Mouse (Mus musculus) neural tube, embryonic 11.5 days (tissue): ENCODE measurements around the gene Olfr943. TPM values are rescaled to one million over a fixed set of nuclear protein-coding genes. Genes with fewer than 3 reads are reported as not detected.

Source experiments
- ATAC-seq: fragments of 200-750 bp; cut with Nextera tagmentation; 2 replicates; pipeline ENCODE4 v1.8.0; 2017; ENCODE audit warnings: moderate number of reproducible peaks, mild to moderate bottlenecking, moderate TSS enrichment, moderate library complexity; ENCODE audit not compliant: insufficient read depth, low FRiP score, low TSS enrichment
- DNase-seq: peaks from one replicate; pipeline ENCODE4 v3.0.0-alpha.2; 2015; ENCODE audit warnings: low spot score
- H3K27ac ChIP-seq: fragments of 300-500 bp; sonication (generic); 2 replicates; pipeline ENCODE4 v1.5.1; 2014; ENCODE audit warnings: low read depth, mild to moderate bottlenecking, low read length
- H3K27me3 ChIP-seq: fragments of 300-500 bp; sonication (generic); 2 replicates; pipeline ENCODE4 v1.6.1; 2014; ENCODE audit warnings: mild to moderate bottlenecking, low read length, mixed read lengths; ENCODE audit not compliant: control insufficient read depth, insufficient read depth
- H3K36me3 ChIP-seq: fragments of 300-500 bp; sonication (generic); 2 replicates; pipeline ENCODE4 v1.6.1; 2014; ENCODE audit warnings: mild to moderate bottlenecking, low read length, moderate library complexity, mixed read lengths; ENCODE audit not compliant: control insufficient read depth, insufficient read depth
- H3K4me1 ChIP-seq: fragments of 300-500 bp; sonication (generic); 2 replicates; pipeline ENCODE4 v1.6.1; 2014; ENCODE audit warnings: low read length, mixed read lengths; ENCODE audit not compliant: control insufficient read depth, insufficient read depth
- H3K4me2 ChIP-seq: fragments of 300-500 bp; sonication (generic); 2 replicates; pipeline ENCODE4 v1.6.1; 2014; ENCODE audit warnings: low read depth, mild to moderate bottlenecking, moderate library complexity
- H3K4me3 ChIP-seq: fragments of 300-500 bp; sonication (generic); 2 replicates; pipeline ENCODE4 v1.5.1; 2014; ENCODE audit warnings: low read depth, low read length
- H3K9ac ChIP-seq: fragments of 300-500 bp; sonication (generic); 2 replicates; pipeline ENCODE4 v1.6.1; 2014; ENCODE audit warnings: mild to moderate bottlenecking, low read length
- H3K9me3 ChIP-seq: fragments of 300-500 bp; sonication (generic); 2 replicates; pipeline ENCODE4 v1.6.1; 2016; ENCODE audit warnings: low read length; ENCODE audit not compliant: control insufficient read depth
- WGBS: fragments of 180-500 bp; shearing (Covaris S2); extraction: QIAGEN DNeasy Blood & Tissue Kit; methylation state at CpG from one replicate; pipeline ENCODE4 v1.1.7; 2014; 5-methylcytosine and 5-hydroxymethylcytosine counted together
- polyA plus RNA-seq: library from polyadenylated mRNA; unstranded; fragments of >200 nt; fragmentation: Nextera tagmentation; extraction: Ambion mirVana; gene quantifications from 2 replicates; pipeline ENCODE4 v1.2.1, GENCODE M21; 2014

Olfr943 gene
- not detected in 2 replicates for polyA plus RNA-seq

DNA sequence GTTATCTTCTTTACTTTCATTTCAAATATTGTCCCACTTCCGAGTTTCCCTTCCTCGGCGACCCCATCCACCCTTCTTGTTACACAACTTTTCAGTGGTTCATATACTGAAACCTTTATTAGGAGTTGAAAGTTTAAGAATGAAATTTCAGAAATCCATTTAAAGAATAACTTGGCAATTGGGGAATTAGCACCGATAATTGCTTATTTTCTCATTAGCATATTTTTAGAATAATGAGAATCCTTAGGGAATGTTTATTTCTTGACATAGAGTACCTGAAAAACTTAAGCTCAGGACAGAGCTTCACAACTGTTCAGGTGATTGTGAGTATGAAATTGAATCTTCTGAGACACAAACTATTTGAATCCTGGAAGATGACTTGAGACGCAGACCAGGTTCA, at the start of gene Olfr943:
Gene Olfr943 (plus strand): TSS at position 301 of the 400 bp plus-strand sequence.
- H3K4me1 ChIP-seq = no peaks in the 10 kb centered on the region
- ATAC-seq (no peak), DNase-seq (no peak)
- H3K27me3 ChIP-seq = no peaks in the 10 kb centered on the region
- WGBS = 94% methylated on average over 5 of the region's 5 CpGs
- no peak within 1 kb of the TSS for H3K4me2 ChIP-seq
- H3K27ac ChIP-seq = no peak within 1 kb of the TSS
- H3K4me3 ChIP-seq = no peak within 1 kb of the TSS
- no peaks in the 10 kb centered on the region for H3K36me3 ChIP-seq
- no peaks in the 10 kb centered on the region for H3K9me3 ChIP-seq
- H3K9ac ChIP-seq = no peak within 1 kb of the TSS

DNA sequence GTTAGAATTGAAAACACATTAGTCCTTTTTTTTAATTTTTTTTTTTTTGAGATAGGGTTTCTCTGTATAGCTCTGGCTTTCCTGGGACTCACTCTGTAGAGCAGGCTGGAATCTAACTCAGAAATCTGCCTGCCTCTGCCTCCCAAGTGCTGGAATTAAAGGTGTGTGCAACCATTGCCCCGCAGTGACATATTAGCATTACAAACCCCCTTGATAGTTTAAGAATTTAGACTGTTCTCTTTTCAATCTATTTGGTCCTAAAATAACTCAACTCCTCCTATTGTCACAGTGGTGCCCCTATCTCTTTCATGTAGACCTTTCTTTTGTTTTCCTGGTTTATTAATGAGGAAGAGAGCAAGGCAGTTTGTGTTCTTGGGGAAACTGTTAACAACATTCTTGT, 38.8 kb upstream of the Olfr943 start:
- Histone ChIP-seq H3K4me2 (no peak overlapping the region), H3K4me1 (no peaks in the 10 kb centered on the region), H3K9me3 (no peaks in the 10 kb centered on the region), H3K27ac (no peak overlapping the region), H3K36me3 (no peaks in the 10 kb centered on the region), H3K9ac (no peak overlapping the region), H3K4me3 (no peak overlapping the region), H3K27me3 (no peaks in the 10 kb centered on the region)
- ATAC-seq = no peak
- no peak for DNase-seq
- WGBS = 88% methylated on average over 1 of the region's 1 CpGs

- Histone ChIP-seq H3K4me3 (no peak within 1 kb of the TSS), H3K36me3 (no peaks in the 10 kb centered on the region), H3K27ac (no peak within 1 kb of the TSS), H3K4me2 (no peak within 1 kb of the TSS), H3K27me3 (no peaks in the 10 kb centered on the region), H3K9me3 (no peaks in the 10 kb centered on the region), H3K4me1 (no peaks in the 10 kb centered on the region), H3K9ac (no peak within 1 kb of the TSS)
- ATAC-seq = no peak
- no peak for DNase-seq
These were observed 38.3 kb upstream of the Olfr943 start, which contains the start of gene Olfr27 for GRCm38 (mm10) chr9:39127831-39128230. Gene Olfr27 (plus strand): TSS chr9:39128131.

DNA sequence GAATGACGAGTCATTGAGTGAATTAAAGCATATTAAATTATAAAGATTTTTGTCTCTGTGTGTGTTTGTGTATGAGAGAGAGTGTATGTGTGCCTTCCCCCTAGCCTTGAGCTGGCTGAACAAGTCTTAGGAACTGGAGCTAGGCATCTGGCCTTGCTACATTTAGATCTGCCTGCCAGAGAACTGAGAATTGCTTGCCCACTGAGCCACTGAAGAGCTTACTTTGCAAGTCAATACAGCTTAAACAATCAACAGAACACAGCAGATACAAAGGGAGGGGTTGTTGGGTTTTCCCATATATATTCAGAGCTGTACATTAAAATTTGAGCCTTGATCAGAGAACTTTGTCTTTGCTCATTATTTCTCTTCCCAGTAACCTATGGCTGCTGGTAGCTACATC, 13.7 kb upstream of the Olfr943 start:
- Histone ChIP-seq H3K27ac (no peak overlapping the region), H3K4me2 (no peak overlapping the region), H3K36me3 (no peaks in the 10 kb centered on the region), H3K4me3 (no peak overlapping the region), H3K4me1 (no peaks in the 10 kb centered on the region), H3K9ac (no peak overlapping the region), H3K9me3 (no peaks in the 10 kb centered on the region), H3K27me3 (no peaks in the 10 kb centered on the region)
- 73% methylated on average over 1 of the region's 1 CpGs for WGBS
- no peak for DNase-seq
- ATAC-seq = no peak

GRCm38 (mm10) chr9:39201620-39202019, 35.5 kb downstream of the Olfr943 start, which contains the start of gene Olfr944:
Gene Olfr944 (plus strand): TSS chr9:39201920.
- Histone ChIP-seq H3K27ac (no peak within 1 kb of the TSS), H3K27me3 (no peaks in the 10 kb centered on the region), H3K4me3 (no peak within 1 kb of the TSS), H3K4me2 (no peak within 1 kb of the TSS), H3K9me3 (no peaks in the 10 kb centered on the region), H3K9ac (no peak within 1 kb of the TSS), H3K36me3 (no peaks in the 10 kb centered on the region), H3K4me1 (no peaks in the 10 kb centered on the region)
- ATAC-seq = no peak
- DNase-seq = no peak

Other genes starting within 250 kb of the Olfr943 start
- gene Olfr930, start 236.5 kb upstream of the Olfr943 start, polyA plus RNA-seq = not detected in 2 replicates
- gene Olfr933, start 194.0 kb upstream of the Olfr943 start, polyA plus RNA-seq = not detected in 2 replicates
- not detected in 2 replicates for gene Olfr934, start 178.0 kb upstream of the Olfr943 start, polyA plus RNA-seq
- gene Olfr935, start 166.6 kb upstream of the Olfr943 start, polyA plus RNA-seq = not detected in 2 replicates
- not detected in 2 replicates for gene Olfr146, start 142.9 kb upstream of the Olfr943 start, polyA plus RNA-seq
- gene Olfr937, start 101.4 kb upstream of the Olfr943 start, polyA plus RNA-seq = not detected in 2 replicates
- not detected in 2 replicates for gene Olfr938, start 87.4 kb upstream of the Olfr943 start, polyA plus RNA-seq
- gene Olfr27, start 38.2 kb upstream of the Olfr943 start, polyA plus RNA-seq = not detected in 2 replicates
- not detected in 2 replicates for gene Olfr944, start 35.6 kb downstream of the Olfr943 start, polyA plus RNA-seq
- not detected in 2 replicates for gene Olfr1537, start 83.7 kb downstream of the Olfr943 start, polyA plus RNA-seq
- gene Olfr945, start 110.5 kb downstream of the Olfr943 start, polyA plus RNA-seq = not detected in 2 replicates
- not detected in 2 replicates for gene Olfr948, start 159.7 kb downstream of the Olfr943 start, polyA plus RNA-seq
- not detected in 2 replicates for gene Olfr951, start 221.1 kb downstream of the Olfr943 start, polyA plus RNA-seq